Mouse (Mus musculus) myocyte (in vitro differentiated cells): Measurements from ENCODE around the gene Edil3. TPM values are rescaled to one million over a fixed set of nuclear protein-coding genes. Genes with fewer than 3 reads are reported as not detected.

ENCODE experiments used
- H3K27me3 ChIP-seq: one replicate; pipeline ENCODE4 v1.6.1; 2011; ENCODE audit not compliant: control insufficient read depth, insufficient read depth, insufficient read length
- H3K36me3 ChIP-seq: one replicate; pipeline ENCODE4 v1.6.1; 2011; ENCODE audit not compliant: control insufficient read depth, insufficient read depth
- H3K4me2 ChIP-seq: one replicate; pipeline ENCODE4 v1.6.1; 2011; ENCODE audit warnings: low read depth, control low read depth
- H3K4me3 ChIP-seq: one replicate; pipeline ENCODE4 v1.5.1; 2011; ENCODE audit warnings: mild to moderate bottlenecking, control low read depth, moderate library complexity
- H3K79me2 ChIP-seq: one replicate; pipeline ENCODE4 v1.6.1; 2011; ENCODE audit not compliant: control insufficient read depth, insufficient read depth
- H3ac ChIP-seq: one replicate; pipeline ENCODE4 v1.6.1; 2011; ENCODE audit not compliant: control insufficient read depth, insufficient read length
- CEBPB ChIP-seq: IDR thresholded peaks from 2 replicates; pipeline ENCODE4 v1.6.1; 2011; ENCODE audit warnings: mild to moderate bottlenecking, moderate library complexity; ENCODE audit not compliant: poor library complexity, insufficient read depth, severe bottlenecking
- E2F4 ChIP-seq: IDR thresholded peaks from one replicate; pipeline ENCODE4 v1.6.1; 2011; ENCODE audit warnings: mild to moderate bottlenecking, control low read depth, moderate library complexity; ENCODE audit not compliant: insufficient read depth
- MAX ChIP-seq: IDR thresholded peaks from one replicate; pipeline ENCODE4 v1.6.1; 2011; ENCODE audit warnings: low read depth, mild to moderate bottlenecking, control low read depth
- MYOD1 ChIP-seq, 3 experiments: IDR thresholded peaks; one replicate each; pipeline ENCODE4 v1.6.1; 2011; ENCODE audit warnings: control low read depth in 2 of 3, low read depth in 2 of 3, mild to moderate bottlenecking in 2 of 3, moderate library complexity in 1 of 3; ENCODE audit not compliant: insufficient read length in 2 of 3, control insufficient read depth in 1 of 3
- MYOG ChIP-seq, 3 experiments: IDR thresholded peaks; one replicate each; pipeline ENCODE4 v1.6.1; 2011; ENCODE audit warnings: control low read depth in 2 of 3, low read depth in 2 of 3, mild to moderate bottlenecking in 2 of 3; ENCODE audit not compliant: insufficient read length in 2 of 3, control insufficient read depth in 1 of 3, insufficient read depth in 1 of 3
- POLR2A ChIP-seq: IDR thresholded peaks from one replicate; pipeline ENCODE4 v1.6.1; 2011; ENCODE audit warnings: low read depth, mild to moderate bottlenecking, control low read depth, moderate library complexity; ENCODE audit not compliant: insufficient read length
- POLR2AphosphoS2 ChIP-seq: IDR thresholded peaks from one replicate; pipeline ENCODE4 v1.6.1; 2011; ENCODE audit warnings: low read depth, control low read depth; ENCODE audit not compliant: insufficient read length
- REST ChIP-seq: IDR thresholded peaks from one replicate; pipeline ENCODE4 v1.6.1; 2011; ENCODE audit warnings: mild to moderate bottlenecking, control low read depth, moderate library complexity; ENCODE audit not compliant: insufficient read depth, insufficient read length
- SRF ChIP-seq: IDR thresholded peaks from one replicate; pipeline ENCODE4 v1.6.1; 2011; ENCODE audit warnings: low read depth; ENCODE audit not compliant: control insufficient read depth, insufficient read length
- TCF12 ChIP-seq: IDR thresholded peaks from one replicate; pipeline ENCODE4 v1.6.1; 2011; ENCODE audit warnings: mild to moderate bottlenecking, control low read depth; ENCODE audit not compliant: poor library complexity, insufficient read depth, severe bottlenecking
- TCF3 ChIP-seq: IDR thresholded peaks from one replicate; pipeline ENCODE4 v1.6.1; 2011; ENCODE audit warnings: low read depth, control low read depth; ENCODE audit not compliant: insufficient read length
- USF1 ChIP-seq: IDR thresholded peaks from one replicate; pipeline ENCODE4 v1.6.1; 2011; ENCODE audit warnings: low read depth, mild to moderate bottlenecking, control low read depth, moderate library complexity
- polyA plus RNA-seq: library from polyadenylated mRNA; unstranded; fragments of >200 nt; fragmentation: generic; extraction: Trizol; gene quantifications from one replicate; pipeline ENCODE4 v1.2.1, GENCODE M21; 2012; ENCODE audit warnings: missing spikeins

Gene Edil3
- polyA plus RNA-seq, 1 experiment = 7.4 TPM

- Histone ChIP-seq H3K79me2 (no peaks in the 10 kb centered on the region), H3K4me3 (no peak overlapping the region), H3K27me3 (no peaks in the 10 kb centered on the region), H3ac (no peak overlapping the region), H3K4me2 (no peak overlapping the region), H3K36me3 (no peaks in the 10 kb centered on the region)
- no peak for TF ChIP-seq USF1
- TF ChIP-seq POLR2AphosphoS2 = no peak
- TF ChIP-seq E2F4 = no peak
- no peak for TF ChIP-seq SRF
- no peak for TF ChIP-seq MAX
- no peak for TF ChIP-seq CEBPB
- no peak for TF ChIP-seq POLR2A
- no peak for TF ChIP-seq TCF12
- TF ChIP-seq MYOD1 (IDR thresholded peaks at IDR 0.05; ENCODE audit: control insufficient read depth in 1 of 3, insufficient read length in 2 of 3, low read depth in 2 of 3) = no peak
- TF ChIP-seq MYOG (IDR thresholded peaks at IDR 0.05; ENCODE audit: control insufficient read depth in 1 of 3, insufficient read depth in 1 of 3, insufficient read length in 2 of 3, low read depth in 2 of 3) = no peak
- no peak for TF ChIP-seq TCF3
- TF ChIP-seq REST = no peak
These were observed 503.0 kb downstream of the Edil3 start for GRCm38 (mm10) chr13:89324282-89324681.

GRCm38 (mm10) chr13:89334494-89334893, 513.2 kb downstream of the Edil3 start:
- H3K79me2 ChIP-seq = no peaks in the 10 kb centered on the region
- no peak overlapping the region for H3ac ChIP-seq
- no peak overlapping the region for H3K4me2 ChIP-seq
- no peaks in the 10 kb centered on the region for H3K36me3 ChIP-seq
- TF ChIP-seq SRF (no peak), MYOD1 (IDR thresholded peaks at IDR 0.05; ENCODE audit: control insufficient read depth in 1 of 3, insufficient read length in 2 of 3, low read depth in 2 of 3) (no peak), MYOG (IDR thresholded peaks at IDR 0.05; ENCODE audit: control insufficient read depth in 1 of 3, insufficient read depth in 1 of 3, insufficient read length in 2 of 3, low read depth in 2 of 3) (no peak), TCF12 (no peak), USF1 (no peak), POLR2A (no peak), REST (no peak), TCF3 (no peak), MAX (no peak), E2F4 (no peak), POLR2AphosphoS2 (no peak), CEBPB (no peak)
- H3K4me3 ChIP-seq = no peak overlapping the region
- H3K27me3 ChIP-seq = no peaks in the 10 kb centered on the region

DNA sequence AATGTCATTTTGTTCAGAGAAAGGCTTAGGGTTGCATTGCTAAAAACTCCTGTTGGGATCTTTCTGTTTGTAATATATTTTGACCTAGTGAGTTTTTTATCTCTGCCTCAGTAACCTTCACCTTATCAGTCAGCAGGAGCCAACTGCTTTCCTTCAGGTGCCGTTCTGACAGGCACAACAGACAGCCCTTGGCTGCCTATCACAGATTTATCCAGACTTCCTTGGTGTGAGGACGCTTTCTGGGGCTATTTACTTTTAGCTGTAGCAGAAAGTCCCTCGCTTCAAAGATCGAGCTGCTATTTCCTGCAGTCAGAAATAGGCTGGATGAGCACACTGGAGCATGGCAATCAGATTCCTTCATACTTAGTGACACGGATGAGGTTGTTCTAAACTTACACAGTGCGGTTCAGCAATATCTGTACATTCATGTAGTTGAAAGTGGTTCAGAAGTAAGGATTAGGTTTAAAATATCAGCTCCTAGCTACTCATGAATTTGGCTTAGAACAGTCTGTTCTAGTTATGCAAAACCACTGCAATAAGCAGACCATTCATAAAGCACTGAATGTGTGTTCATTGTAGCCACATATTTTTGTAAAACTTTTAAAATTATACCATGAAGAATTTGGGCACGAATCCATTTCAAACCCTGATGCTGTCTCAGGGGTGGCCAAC, 514.8 kb downstream of the Edil3 start:
- H3K27me3 ChIP-seq = no peaks in the 10 kb centered on the region
- H3K4me3 ChIP-seq = no peak overlapping the region
- no peaks in the 10 kb centered on the region for H3K79me2 ChIP-seq
- no peaks in the 10 kb centered on the region for H3K36me3 ChIP-seq
- TF ChIP-seq REST (no peak), MAX (no peak), MYOD1 (IDR thresholded peaks at IDR 0.05; ENCODE audit: control insufficient read depth in 1 of 3, insufficient read length in 2 of 3, low read depth in 2 of 3) (no peak), TCF3 (no peak), POLR2AphosphoS2 (no peak), POLR2A (no peak), TCF12 (no peak), CEBPB (no peak), SRF (no peak), USF1 (no peak), E2F4 (no peak), MYOG (IDR thresholded peaks at IDR 0.05; ENCODE audit: control insufficient read depth in 1 of 3, insufficient read depth in 1 of 3, insufficient read length in 2 of 3, low read depth in 2 of 3) (no peak)
- H3K4me2 ChIP-seq = no peak overlapping the region
- H3ac ChIP-seq = no peak overlapping the region

DNA sequence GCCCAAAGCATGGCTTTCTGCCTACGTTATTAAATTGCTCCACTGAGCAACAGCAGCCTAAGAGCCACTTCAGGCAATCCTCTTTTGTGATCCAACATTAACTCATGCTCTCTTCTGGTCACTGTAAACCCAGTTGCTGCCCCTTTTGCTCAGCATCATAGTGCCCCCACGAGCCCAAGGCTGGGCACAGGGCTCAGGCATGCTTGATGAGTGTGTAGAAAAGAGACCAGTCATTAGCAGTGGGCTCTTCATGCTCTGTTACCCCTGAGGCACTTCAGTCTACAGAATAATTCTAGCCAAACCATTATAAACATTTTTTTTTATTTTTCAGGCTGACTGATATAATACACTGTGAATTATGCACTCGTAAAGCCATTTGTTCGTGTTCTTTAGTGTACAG, 517.8 kb downstream of the Edil3 start:
- Histone ChIP-seq H3K27me3 (no peaks in the 10 kb centered on the region), H3K79me2 (no peaks in the 10 kb centered on the region), H3K4me2 (no peak overlapping the region), H3K4me3 (no peak overlapping the region), H3K36me3 (no peaks in the 10 kb centered on the region), H3ac (no peak overlapping the region)
- TF ChIP-seq TCF12 (no peak), POLR2AphosphoS2 (no peak), MAX (no peak)

GRCm38 (mm10) chr13:89339776-89340175, 518.5 kb downstream of the Edil3 start:
- Histone ChIP-seq H3K4me3 (no peak overlapping the region), H3ac (no peak overlapping the region), H3K4me2 (no peak overlapping the region), H3K27me3 (no peaks in the 10 kb centered on the region), H3K79me2 (no peaks in the 10 kb centered on the region), H3K36me3 (no peaks in the 10 kb centered on the region)
- TF ChIP-seq POLR2AphosphoS2 (no peak), USF1 (no peak)
